Mouse (Mus musculus): ENCODE results near the gene Efcab11. TPM values are rescaled to one million over a fixed set of nuclear protein-coding genes. Genes with fewer than 3 reads are reported as not detected.

Efcab11 gene
- polyA plus RNA-seq, 1 experiment: 0.34 TPM

DNA sequence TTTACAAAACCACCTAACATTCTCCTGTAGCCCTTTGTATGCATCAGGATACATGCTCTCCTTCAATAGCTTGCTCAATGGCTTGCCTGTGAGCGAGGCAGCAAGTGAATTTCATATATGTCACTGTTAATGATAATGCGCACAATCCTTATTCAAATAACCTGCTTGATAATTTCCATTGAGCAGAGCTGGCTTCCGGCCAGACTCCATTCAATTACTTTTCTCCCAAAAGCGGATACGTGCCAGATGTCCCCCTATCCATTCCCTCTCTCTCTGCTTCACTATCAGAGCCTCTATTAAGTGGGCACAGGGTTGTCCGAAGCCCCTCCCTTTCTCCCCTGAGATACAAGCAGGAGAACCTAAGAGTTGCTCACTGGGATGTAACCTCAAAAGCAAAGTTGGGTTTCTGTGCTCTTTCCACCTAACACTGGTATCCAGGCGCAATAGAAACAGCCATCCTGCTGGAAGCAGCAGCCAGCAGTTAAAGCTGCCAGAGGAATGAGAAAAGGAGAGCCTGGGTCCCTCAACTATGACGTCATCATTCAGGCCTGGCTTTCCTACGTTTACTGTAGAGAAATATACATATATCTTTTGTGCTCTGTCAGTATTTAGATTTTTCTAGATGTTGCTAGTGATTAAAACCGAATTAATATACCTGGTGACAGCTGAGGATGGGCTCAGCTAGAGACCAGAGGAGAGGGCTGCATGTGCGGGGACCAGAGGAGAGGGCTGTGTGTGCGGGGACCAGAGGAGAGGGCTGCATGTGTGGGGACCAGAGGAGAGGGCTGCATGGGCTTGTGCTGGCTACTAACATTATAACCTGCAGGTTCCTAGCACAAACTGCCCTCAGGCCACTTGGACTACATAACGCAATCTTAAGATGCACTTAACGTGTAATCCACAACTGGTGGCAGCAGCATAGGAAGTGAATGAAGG, 30.6 kb downstream of the Efcab11 start:
- TF ChIP-seq POLR2A (IDR thresholded peaks at IDR 0.05; ENCODE audit: borderline replicate concordance, extremely low read depth, low read depth, low read length) (no peak), CTCF (IDR thresholded peaks at IDR 0.05; ENCODE audit: insufficient read depth, low read length) (no peak)
- 83% methylated on average over 14 of the region's 14 CpGs for WGBS
- Histone ChIP-seq H3K4me1 (ENCODE audit: control insufficient read depth, insufficient read depth, low read length) (no peaks in the 10 kb centered on the region), H3K4me3 (replicated peaks; ENCODE audit: extremely low read depth, low read depth, low read length) (no peak overlapping the region)
- no peak for DNase-seq

DNA sequence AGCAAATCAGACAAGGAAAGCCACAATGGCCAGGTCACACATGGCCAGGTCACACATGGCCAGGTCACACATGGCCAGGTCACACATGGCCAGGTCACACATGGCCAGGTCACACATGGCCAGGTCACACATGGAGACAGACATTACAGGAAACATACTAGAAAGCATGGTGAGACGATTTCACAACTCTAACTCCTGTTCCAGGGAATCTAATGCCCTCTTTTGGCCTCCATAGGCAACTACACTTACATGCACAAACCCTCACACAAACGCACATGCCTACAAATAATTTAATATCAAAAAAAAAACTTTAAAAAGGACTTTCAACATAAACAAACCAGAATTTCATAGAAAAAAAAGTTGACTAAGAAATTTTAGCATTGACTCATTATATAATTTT, 34.2 kb downstream of the Efcab11 start:
- no peaks in the 10 kb centered on the region for H3K4me1 ChIP-seq (ENCODE audit: control insufficient read depth, insufficient read depth, low read length)
- DNase-seq: no peak
- 83% methylated on average over 2 of the region's 2 CpGs for WGBS
- no peak overlapping the region for H3K4me3 ChIP-seq (replicated peaks; ENCODE audit: extremely low read depth, low read depth, low read length)
- TF ChIP-seq CTCF (IDR thresholded peaks at IDR 0.05; ENCODE audit: insufficient read depth, low read length): no peak
- no peak for TF ChIP-seq POLR2A (IDR thresholded peaks at IDR 0.05; ENCODE audit: borderline replicate concordance, extremely low read depth, low read depth, low read length)

DNA sequence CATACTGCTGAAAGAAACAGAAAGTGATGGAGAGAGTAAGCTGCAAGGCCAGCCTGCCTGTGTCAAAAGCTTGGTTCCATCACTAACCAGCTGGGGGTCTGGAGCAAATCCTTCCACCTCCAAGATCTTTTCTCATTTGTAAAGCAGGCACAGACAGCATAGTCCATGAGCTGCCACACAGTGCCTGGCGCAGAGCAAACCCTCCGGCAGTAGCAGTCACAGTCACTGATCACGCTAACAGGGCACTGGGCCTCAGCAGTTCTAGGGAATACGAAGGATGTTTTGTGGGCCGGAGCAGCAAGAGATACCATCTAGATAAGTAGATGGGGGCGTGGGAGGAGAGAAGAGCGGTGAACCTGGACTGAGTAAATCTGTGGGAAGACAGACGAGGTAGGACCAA, 39.3 kb downstream of the Efcab11 start:
- WGBS: 87% methylated on average over 8 of the region's 8 CpGs
- TF ChIP-seq CTCF (IDR thresholded peaks at IDR 0.05; ENCODE audit: insufficient read depth, low read length) (no peak), POLR2A (IDR thresholded peaks at IDR 0.05; ENCODE audit: borderline replicate concordance, extremely low read depth, low read depth, low read length) (no peak)
- Histone ChIP-seq H3K4me1 (ENCODE audit: control insufficient read depth, insufficient read depth, low read length) (no peaks in the 10 kb centered on the region), H3K4me3 (replicated peaks; ENCODE audit: extremely low read depth, low read depth, low read length) (no peak overlapping the region)
- no peak for DNase-seq

DNA sequence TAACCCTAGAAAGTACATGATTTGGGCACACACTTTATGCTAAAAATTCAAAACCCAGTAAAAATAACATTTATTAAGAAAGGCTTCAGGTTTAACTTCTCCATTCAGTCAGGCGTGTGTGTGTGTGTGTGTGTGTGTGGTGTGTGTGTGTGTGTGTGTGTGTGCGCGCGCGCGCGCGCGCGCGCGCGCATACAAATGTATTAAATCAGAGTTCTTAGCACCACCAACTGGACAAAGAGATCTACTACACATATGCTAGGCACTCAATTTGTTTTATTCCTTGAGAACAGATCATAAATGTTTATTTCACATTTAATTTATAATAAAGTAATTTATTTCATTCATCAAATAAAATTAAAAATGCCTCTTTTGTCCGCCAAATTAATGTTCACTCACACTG, 45.5 kb downstream of the Efcab11 start:
- DNase-seq: no peak
- TF ChIP-seq CTCF (IDR thresholded peaks at IDR 0.05; ENCODE audit: insufficient read depth, low read length) (no peak), POLR2A (IDR thresholded peaks at IDR 0.05; ENCODE audit: borderline replicate concordance, extremely low read depth, low read depth, low read length) (no peak)
- H3K4me1 ChIP-seq (ENCODE audit: control insufficient read depth, insufficient read depth, low read length): no peaks in the 10 kb centered on the region
- no peak overlapping the region for H3K4me3 ChIP-seq (replicated peaks; ENCODE audit: extremely low read depth, low read depth, low read length)
- 83% methylated on average over 14 of the region's 14 CpGs for WGBS

DNA sequence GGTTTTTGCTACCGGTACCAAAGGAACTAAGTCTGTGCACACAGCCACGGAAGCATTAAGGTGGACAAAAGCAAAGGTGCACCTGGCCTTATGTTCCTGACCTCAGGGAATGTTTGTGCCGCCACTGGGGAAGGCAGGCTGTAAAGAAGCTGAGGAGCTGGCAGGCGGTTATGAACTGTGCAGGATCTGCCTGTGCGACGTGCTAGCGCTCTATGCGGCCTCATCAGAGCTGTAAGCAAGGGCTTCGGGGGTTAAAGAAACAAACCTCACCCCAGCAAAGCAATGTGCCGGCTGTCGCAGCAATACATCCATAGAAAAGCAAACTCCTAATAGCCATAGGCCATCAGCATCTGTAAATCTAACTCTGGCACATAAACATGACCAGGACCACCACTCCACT, 46.1 kb downstream of the Efcab11 start:
- DNase-seq: no peak
- H3K4me3 ChIP-seq (replicated peaks; ENCODE audit: extremely low read depth, low read depth, low read length): no peak overlapping the region
- WGBS: 88% methylated on average over 11 of the region's 11 CpGs
- H3K4me1 ChIP-seq (ENCODE audit: control insufficient read depth, insufficient read depth, low read length): no peaks in the 10 kb centered on the region
- TF ChIP-seq CTCF (IDR thresholded peaks at IDR 0.05; ENCODE audit: insufficient read depth, low read length) (no peak), POLR2A (IDR thresholded peaks at IDR 0.05; ENCODE audit: borderline replicate concordance, extremely low read depth, low read depth, low read length) (no peak)

DNA sequence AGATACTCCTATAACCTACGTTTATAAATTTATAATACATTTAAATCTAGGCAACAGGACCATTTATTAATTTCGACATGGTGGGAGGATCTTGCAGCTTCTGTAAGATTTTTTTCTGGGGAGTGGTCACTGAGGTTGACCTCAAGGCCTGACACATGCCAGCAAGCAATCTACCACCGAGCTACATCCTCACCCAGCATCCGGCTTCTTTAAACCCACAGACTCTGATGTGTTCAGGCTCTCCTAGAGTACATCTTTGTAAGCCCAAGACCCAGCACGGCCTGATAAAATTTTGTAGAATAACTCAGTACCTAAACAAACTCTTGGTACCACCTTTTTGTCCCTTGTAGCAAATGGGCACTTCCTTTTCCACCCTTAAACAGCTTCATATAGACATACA, 46.7 kb downstream of the Efcab11 start:
- Histone ChIP-seq H3K4me1 (ENCODE audit: control insufficient read depth, insufficient read depth, low read length) (no peaks in the 10 kb centered on the region), H3K4me3 (replicated peaks; ENCODE audit: extremely low read depth, low read depth, low read length) (no peak overlapping the region)
- no peak for TF ChIP-seq POLR2A (IDR thresholded peaks at IDR 0.05; ENCODE audit: borderline replicate concordance, extremely low read depth, low read depth, low read length)
- TF ChIP-seq CTCF (IDR thresholded peaks at IDR 0.05; ENCODE audit: insufficient read depth, low read length): no peak
- no peak for DNase-seq
- WGBS: 88% methylated on average over 5 of the region's 5 CpGs

DNA sequence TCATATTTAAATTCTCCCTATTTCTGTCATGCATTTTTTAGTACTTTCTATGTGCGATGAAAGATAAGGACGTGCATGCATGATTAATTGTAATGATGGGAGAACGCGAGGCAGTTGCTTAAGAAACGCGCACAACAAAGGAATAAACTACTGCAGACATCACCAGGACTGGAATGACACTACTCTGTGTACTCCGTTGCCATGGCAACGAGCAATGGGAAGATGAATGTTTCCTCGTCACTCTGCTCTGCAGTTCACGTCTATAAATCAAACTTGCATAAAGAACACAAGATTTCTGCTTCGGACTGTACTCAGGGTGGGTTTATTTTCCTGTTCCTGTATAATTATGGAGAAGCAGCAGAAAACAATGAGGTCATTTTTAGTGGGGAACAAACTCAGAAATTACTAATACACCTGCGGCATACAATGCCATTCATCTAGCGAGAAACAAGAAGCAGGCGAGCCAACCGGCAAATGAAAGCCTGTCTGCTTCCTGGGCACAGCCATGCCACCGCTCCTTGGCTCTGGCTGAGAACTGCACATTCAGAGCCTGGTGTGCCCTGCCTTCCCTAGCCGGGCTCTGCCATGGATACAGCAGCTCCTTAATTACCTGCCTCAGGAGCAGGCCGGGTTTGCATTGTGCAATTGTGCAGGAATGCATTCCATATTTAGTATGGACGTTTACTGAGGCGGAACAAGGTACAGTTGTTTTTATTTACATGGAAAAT, 47.7 kb downstream of the Efcab11 start:
- no peak for DNase-seq
- 62% methylated on average over 20 of the region's 20 CpGs for WGBS
- H3K4me3 ChIP-seq (replicated peaks; ENCODE audit: extremely low read depth, low read depth, low read length): no peak overlapping the region
- H3K4me1 ChIP-seq (ENCODE audit: control insufficient read depth, insufficient read depth, low read length): no peaks in the 10 kb centered on the region
- TF ChIP-seq POLR2A (IDR thresholded peaks at IDR 0.05; ENCODE audit: borderline replicate concordance, extremely low read depth, low read depth, low read length): no peak
- no peak for TF ChIP-seq CTCF (IDR thresholded peaks at IDR 0.05; ENCODE audit: insufficient read depth, low read length)

DNA sequence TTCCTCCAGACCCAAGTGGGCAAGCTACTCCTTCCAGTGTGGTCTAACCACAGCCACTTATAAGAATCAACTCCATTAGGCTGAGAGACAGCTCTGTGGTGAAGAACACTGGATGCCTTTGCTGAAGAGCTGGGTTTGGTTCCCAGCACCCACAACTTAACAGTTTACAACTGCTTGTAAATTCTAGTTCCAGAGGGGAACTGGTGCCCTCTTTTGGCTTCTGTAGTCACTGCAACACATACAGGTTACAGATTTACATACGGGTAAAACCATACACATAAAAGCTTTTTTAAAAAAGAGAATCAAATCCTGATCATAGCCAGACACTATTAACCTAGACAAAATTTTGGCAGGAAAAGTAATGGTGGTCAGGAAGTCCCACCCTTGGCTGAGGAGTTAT, 50.8 kb downstream of the Efcab11 start:
- TF ChIP-seq CTCF (IDR thresholded peaks at IDR 0.05; ENCODE audit: insufficient read depth, low read length): no peak
- no peak for TF ChIP-seq POLR2A (IDR thresholded peaks at IDR 0.05; ENCODE audit: borderline replicate concordance, extremely low read depth, low read depth, low read length)
- DNase-seq: no peak
- H3K4me1 ChIP-seq (ENCODE audit: control insufficient read depth, insufficient read depth, low read length): no peaks in the 10 kb centered on the region
- 97% methylated on average over 1 of the region's 1 CpGs for WGBS
- H3K4me3 ChIP-seq (replicated peaks; ENCODE audit: extremely low read depth, low read depth, low read length): no peak overlapping the region

DNA sequence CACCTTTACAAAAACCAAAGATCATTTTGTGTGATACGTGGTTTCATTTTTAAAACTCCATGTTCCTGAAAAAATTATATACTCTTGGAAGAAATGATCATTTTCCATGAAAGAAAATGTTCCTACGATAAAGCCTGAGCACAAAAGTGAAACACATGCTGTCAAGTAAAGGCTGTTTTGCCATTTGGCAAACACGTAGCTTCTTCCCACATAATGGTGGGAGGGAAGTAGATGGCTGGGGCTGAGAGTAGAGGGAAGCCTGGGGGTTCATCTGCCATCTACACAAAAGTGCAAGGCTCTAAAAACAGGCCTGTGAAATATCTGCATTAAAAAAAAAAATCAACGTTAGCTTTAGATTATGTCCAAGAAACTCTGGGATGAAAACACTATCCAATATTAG, 61.6 kb downstream of the Efcab11 start:
- Histone ChIP-seq H3K4me1 (ENCODE audit: control insufficient read depth, insufficient read depth, low read length) (no peaks in the 10 kb centered on the region), H3K4me3 (replicated peaks; ENCODE audit: extremely low read depth, low read depth, low read length) (no peak overlapping the region)
- DNase-seq: no peak
- TF ChIP-seq CTCF (IDR thresholded peaks at IDR 0.05; ENCODE audit: insufficient read depth, low read length) (no peak), POLR2A (IDR thresholded peaks at IDR 0.05; ENCODE audit: borderline replicate concordance, extremely low read depth, low read depth, low read length) (no peak)
- WGBS: 85% methylated on average over 4 of the region's 4 CpGs

Measured in lung, adult 2 months (tissue).